Mouse (Mus musculus): ENCODE measurements around the gene Olfr1512. TPM values are rescaled to one million over a fixed set of nuclear protein-coding genes. Genes with fewer than 3 reads are reported as not detected.
"Not testable (repeated sequence)": the region's sequence is repeated elsewhere in the genome, so short reads cannot be mapped to it uniquely, and the experiment has no call there.

Gene Olfr1512
- polyA plus RNA-seq (2014; fragmentation: Nextera tagmentation; extraction: Ambion mirVana), result not detected in 2 replicates

DNA sequence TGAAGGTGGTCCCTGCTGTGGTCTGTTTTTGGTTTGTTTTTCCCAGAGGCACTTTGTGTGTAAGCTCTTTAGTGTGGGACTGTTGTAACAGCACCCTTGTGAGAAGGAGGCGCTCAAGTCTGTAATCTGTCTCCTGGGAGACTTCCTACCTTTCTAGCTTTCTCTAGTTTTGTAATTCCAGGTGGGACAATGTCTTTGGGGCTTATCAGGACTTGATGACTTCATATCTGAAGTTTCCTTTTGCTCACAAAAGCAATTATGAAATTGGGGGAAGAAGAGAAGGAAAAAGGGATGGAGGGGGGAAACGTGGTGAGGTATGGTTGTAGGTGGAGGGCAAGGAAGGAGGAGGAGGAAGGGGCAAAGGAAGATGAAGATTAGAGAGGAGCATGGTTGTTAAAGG, at the start of gene Olfr1512:
Gene Olfr1512, minus strand, starts transcription at position 101 of the 400 bp plus-strand sequence.
- H3K9ac ChIP-seq (replicated peaks; ENCODE audit: low read depth, low read length), result no peak within 1 kb of the TSS
- no peak within 1 kb of the TSS for H3K4me3 ChIP-seq (ENCODE audit: low read depth, low read length)
- no peak within 1 kb of the TSS for H3K27ac ChIP-seq (ENCODE audit: low read length)
- WGBS, result 69% methylated on average over 2 of the region's 2 CpGs
- H3K27me3 ChIP-seq (ENCODE audit: control insufficient read depth, insufficient read depth, low read length), result no peaks in the 10 kb centered on the region
- no peaks in the 10 kb centered on the region for H3K9me3 ChIP-seq (ENCODE audit: control insufficient read depth, low read depth, low read length)
- H3K36me3 ChIP-seq (ENCODE audit: control insufficient read depth, insufficient read depth, low read length), result no peaks in the 10 kb centered on the region
- no peaks in the 10 kb centered on the region for H3K4me1 ChIP-seq (ENCODE audit: control insufficient read depth, insufficient read depth, low read length)
- no peak for ATAC-seq (ENCODE audit: insufficient number of reproducible peaks, insufficient read depth, low FRiP score, low read depth)
- H3K4me2 ChIP-seq (replicated peaks; ENCODE audit: low read depth, low read length), result no peak within 1 kb of the TSS

DNA sequence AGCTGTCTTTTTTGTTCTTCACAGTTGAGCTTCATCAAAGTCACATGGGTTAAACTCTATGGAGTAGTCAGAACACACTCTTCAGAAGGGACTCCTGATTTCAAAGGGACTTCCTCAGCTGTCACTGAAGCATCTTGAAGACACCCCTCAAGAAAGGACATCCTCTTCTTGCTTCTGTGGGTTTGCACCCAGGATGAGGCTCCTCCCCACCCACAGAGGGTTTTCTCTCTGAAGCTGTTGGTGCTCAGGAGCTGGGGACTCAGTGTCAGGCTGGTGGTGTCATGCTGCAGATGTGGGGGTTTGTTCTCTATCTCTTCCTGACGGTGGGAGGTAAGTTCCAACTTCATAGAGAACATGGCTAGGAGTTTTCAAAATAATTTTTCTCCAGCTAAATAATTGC, 48.7 kb upstream of the Olfr1512 start:
- H3K4me3 ChIP-seq (ENCODE audit: low read depth, low read length), result no peak overlapping the region
- H3K27me3 ChIP-seq (ENCODE audit: control insufficient read depth, insufficient read depth, low read length), result no peaks in the 10 kb centered on the region
- 84% methylated on average over 1 of the region's 1 CpGs for WGBS
- no peaks in the 10 kb centered on the region for H3K4me1 ChIP-seq (ENCODE audit: control insufficient read depth, insufficient read depth, low read length)
- no peak overlapping the region for H3K4me2 ChIP-seq (replicated peaks; ENCODE audit: low read depth, low read length)
- no peaks in the 10 kb centered on the region for H3K36me3 ChIP-seq (ENCODE audit: control insufficient read depth, insufficient read depth, low read length)
- H3K9me3 ChIP-seq (ENCODE audit: control insufficient read depth, low read depth, low read length), result no peaks in the 10 kb centered on the region
- H3K27ac ChIP-seq (ENCODE audit: low read length), result no peak overlapping the region
- H3K9ac ChIP-seq (replicated peaks; ENCODE audit: low read depth, low read length), result no peak overlapping the region
- no peak for ATAC-seq (ENCODE audit: insufficient number of reproducible peaks, insufficient read depth, low FRiP score, low read depth)

DNA sequence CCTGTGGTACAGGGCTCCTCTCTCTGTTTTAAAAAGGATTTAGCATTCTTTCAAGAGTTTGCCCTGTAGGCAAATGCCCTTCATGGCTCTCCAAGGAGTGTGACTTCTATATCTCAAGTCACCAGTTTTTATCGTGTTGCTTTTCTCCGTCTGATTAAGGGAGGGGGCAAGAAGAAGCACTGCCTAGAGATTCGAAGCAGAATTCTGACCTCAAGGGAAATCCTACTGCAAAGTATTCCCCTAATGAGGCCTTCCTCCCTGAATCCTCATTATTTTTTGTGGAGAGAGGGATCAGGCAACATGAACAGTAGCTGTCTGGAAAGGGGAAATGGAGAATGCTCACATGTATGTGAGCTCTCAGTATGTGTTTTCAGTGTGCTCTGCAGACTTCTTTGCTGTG, 35.3 kb upstream of the Olfr1512 start, which contains the start of gene Olfr1510:
Gene Olfr1510, minus strand, starts transcription at position 101 of the 400 bp plus-strand sequence.
- Histone ChIP-seq H3K27me3 (ENCODE audit: control insufficient read depth, insufficient read depth, low read length) (no peaks in the 10 kb centered on the region), H3K36me3 (ENCODE audit: control insufficient read depth, insufficient read depth, low read length) (no peaks in the 10 kb centered on the region), H3K4me1 (ENCODE audit: control insufficient read depth, insufficient read depth, low read length) (no peaks in the 10 kb centered on the region), H3K9me3 (ENCODE audit: control insufficient read depth, low read depth, low read length) (no peaks in the 10 kb centered on the region), H3K4me3 (ENCODE audit: low read depth, low read length) (no peak within 1 kb of the TSS), H3K9ac (replicated peaks; ENCODE audit: low read depth, low read length) (no peak within 1 kb of the TSS), H3K27ac (ENCODE audit: low read length) (no peak within 1 kb of the TSS), H3K4me2 (replicated peaks; ENCODE audit: low read depth, low read length) (no peak within 1 kb of the TSS)
- WGBS, result 89% methylated on average over 3 of the region's 3 CpGs
- ATAC-seq (ENCODE audit: insufficient number of reproducible peaks, insufficient read depth, low FRiP score, low read depth), result no peak

DNA sequence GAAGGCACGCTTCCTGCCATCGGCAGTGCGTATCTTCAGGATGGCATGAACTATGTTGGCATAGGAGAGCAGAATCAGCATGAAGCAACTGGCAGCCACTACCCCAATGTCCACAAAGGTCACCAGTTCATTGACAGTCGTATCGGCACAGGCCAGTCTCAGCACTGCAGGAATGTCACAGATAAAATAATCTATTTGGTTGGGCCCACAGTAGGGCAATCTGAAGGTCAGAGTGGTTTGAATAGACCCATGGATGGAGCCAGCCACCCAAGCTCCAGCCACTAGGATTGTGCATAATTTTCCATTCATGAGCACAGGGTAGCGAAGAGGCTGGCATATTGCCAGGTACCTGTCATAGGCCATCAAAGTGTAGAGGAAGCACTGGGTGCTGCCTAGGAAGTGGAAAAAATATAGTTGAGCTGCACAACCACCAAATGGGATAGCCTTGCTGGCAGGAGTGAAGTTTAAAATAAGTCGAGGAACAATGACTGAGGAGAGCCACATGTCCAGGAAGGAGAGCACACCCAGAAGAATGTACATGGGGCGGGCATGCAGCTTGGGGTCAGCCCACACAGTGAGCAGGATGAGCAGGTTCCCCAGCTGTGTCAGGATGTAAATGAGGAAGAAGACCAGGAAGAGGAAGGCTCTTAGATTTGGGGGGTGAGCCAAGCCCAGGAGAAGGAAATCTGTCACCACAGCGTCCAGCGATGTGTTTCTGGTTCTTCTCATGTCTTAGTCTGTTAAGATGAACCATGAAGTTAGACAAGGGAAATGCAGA, 31.4 kb upstream of the Olfr1512 start:
- H3K27me3 ChIP-seq (ENCODE audit: control insufficient read depth, insufficient read depth, low read length); H3K4me1 ChIP-seq (ENCODE audit: control insufficient read depth, insufficient read depth, low read length); H3K36me3 ChIP-seq (ENCODE audit: control insufficient read depth, insufficient read depth, low read length); H3K4me3 ChIP-seq (ENCODE audit: low read depth, low read length); H3K9me3 ChIP-seq (ENCODE audit: control insufficient read depth, low read depth, low read length); H3K27ac ChIP-seq (ENCODE audit: low read length); H3K4me2 ChIP-seq (replicated peaks; ENCODE audit: low read depth, low read length); H3K9ac ChIP-seq (replicated peaks; ENCODE audit: low read depth, low read length): not testable (repeated sequence)
- 0 out of 2 replicates have a peak, but pooled peaks have one; percentile 33 for ATAC-seq (ENCODE audit: insufficient number of reproducible peaks, insufficient read depth, low FRiP score, low read depth)
- 75% methylated on average over 7 of the region's 10 CpGs for WGBS

DNA sequence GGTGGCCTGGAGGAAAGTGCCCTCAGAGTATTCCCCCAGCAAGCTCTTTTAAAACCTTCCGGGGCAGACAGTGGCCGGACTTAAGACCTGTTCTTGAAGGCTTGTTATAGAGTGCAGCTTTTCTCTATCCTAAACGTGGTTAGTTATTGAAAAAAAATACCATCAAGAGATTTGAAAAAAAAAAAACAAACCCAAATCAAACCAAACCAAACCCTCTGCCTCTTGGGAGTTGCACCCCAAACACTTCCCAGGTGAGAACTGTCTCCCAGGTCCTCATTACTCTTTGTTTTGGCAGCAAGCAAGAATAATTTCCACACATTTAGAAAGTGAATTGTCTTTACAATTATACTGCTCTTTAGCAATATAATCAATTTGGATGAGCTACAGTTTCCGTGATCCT, 18.3 kb upstream of the Olfr1512 start, which contains the start of gene Olfr1511:
Gene Olfr1511, minus strand, starts transcription at position 101 of the 400 bp plus-strand sequence.
- no peak for ATAC-seq (ENCODE audit: insufficient number of reproducible peaks, insufficient read depth, low FRiP score, low read depth)
- H3K36me3 ChIP-seq (ENCODE audit: control insufficient read depth, insufficient read depth, low read length), result no peaks in the 10 kb centered on the region

DNA sequence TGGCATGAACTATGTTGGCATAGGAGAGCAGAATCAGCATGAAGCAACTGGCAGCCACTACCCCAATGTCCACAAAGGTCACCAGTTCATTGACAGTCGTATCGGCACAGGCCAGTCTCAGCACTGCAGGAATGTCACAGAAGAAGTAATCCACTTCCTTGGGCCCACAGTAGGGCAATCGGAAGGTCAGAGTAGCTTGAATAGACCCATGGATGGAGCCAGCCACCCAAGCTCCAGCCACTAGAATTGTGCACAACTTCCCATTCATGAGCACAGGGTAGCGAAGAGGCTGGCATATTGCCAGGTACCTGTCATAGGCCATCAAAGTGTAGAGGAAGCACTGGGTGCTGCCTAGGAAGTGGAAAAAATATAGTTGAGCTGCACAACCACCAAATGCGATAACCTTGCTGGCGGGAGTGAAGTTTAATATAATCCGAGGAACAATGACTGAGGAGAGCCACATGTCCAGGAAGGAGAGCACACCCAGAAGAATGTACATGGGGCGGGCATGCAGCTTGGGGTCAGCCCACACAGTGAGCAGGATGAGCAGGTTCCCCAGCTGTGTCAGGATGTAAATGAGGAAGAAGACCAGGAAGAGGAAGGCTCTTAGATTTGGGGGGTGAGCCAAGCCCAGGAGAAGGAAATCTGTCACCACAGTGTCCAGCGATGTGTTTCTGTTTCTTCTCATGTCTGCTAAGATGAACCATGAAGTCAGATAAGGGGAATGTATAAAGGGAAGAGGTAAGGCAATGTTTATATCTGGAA, 11.3 kb upstream of the Olfr1512 start:
- 85% methylated on average over 9 of the region's 9 CpGs for WGBS
- H3K27ac ChIP-seq (ENCODE audit: low read length); H3K4me3 ChIP-seq (ENCODE audit: low read depth, low read length); H3K9ac ChIP-seq (replicated peaks; ENCODE audit: low read depth, low read length); H3K9me3 ChIP-seq (ENCODE audit: control insufficient read depth, low read depth, low read length); H3K36me3 ChIP-seq (ENCODE audit: control insufficient read depth, insufficient read depth, low read length); ATAC-seq (ENCODE audit: insufficient number of reproducible peaks, insufficient read depth, low FRiP score, low read depth); H3K4me1 ChIP-seq (ENCODE audit: control insufficient read depth, insufficient read depth, low read length); H3K27me3 ChIP-seq (ENCODE audit: control insufficient read depth, insufficient read depth, low read length); H3K4me2 ChIP-seq (replicated peaks; ENCODE audit: low read depth, low read length): not testable (repeated sequence)

More for the DNA sequence above, 18.3 kb upstream of the Olfr1512 start, which contains the start of gene Olfr1511:
- H3K4me3 ChIP-seq (ENCODE audit: low read depth, low read length), result no peak within 1 kb of the TSS
- no peaks in the 10 kb centered on the region for H3K4me1 ChIP-seq (ENCODE audit: control insufficient read depth, insufficient read depth, low read length)
- no peaks in the 10 kb centered on the region for H3K27me3 ChIP-seq (ENCODE audit: control insufficient read depth, insufficient read depth, low read length)
- 74% methylated on average over 4 of the region's 4 CpGs for WGBS
- H3K9me3 ChIP-seq (ENCODE audit: control insufficient read depth, low read depth, low read length), result no peaks in the 10 kb centered on the region
- H3K9ac ChIP-seq (replicated peaks; ENCODE audit: low read depth, low read length), result no peak within 1 kb of the TSS
- no peak within 1 kb of the TSS for H3K4me2 ChIP-seq (replicated peaks; ENCODE audit: low read depth, low read length)
- H3K27ac ChIP-seq (ENCODE audit: low read length), result no peak within 1 kb of the TSS

DNA sequence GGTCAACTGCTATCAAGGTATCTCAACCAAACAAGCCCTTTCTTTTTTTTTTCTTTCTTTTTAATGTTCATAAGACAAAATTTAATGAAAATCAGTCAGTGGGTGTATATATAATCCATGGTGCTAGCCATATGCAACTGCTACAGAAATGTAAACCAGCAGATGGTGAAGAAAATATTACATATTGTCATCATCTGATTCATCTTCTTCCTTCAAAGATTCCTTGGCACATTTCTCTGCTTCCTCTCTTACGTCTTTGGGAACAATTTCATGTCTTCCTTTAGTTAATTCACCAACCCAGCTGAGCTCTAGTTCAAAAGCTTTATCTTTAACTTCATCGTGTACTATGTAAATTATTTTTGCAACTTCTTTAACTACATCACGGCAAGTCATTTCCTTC, 10.2 kb downstream of the Olfr1512 start:
- ATAC-seq (ENCODE audit: insufficient number of reproducible peaks, insufficient read depth, low FRiP score, low read depth), result no peak
- no peak overlapping the region for H3K4me2 ChIP-seq (replicated peaks; ENCODE audit: low read depth, low read length)

DNA sequence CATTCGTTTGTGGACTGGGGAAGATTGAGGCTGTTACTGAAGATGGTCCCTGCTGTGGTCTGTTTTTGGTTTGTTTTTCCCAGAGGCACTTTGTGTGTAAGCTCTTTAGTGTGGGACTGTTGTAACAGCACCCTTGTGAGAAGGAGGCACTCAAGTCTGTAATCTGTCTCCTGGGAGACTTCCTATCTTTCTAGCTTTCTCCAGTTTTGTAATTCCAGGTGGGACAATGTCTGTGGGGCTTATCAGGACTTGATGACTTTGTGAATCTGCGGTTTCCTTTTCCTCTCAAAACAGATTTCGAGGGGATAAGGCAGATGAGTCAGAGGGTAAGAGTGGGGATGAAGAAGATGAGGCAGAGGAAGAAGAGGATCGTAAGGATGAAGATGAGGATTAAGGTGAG, 22.7 kb downstream of the Olfr1512 start, which contains the start of gene Olfr1513:
Gene Olfr1513, minus strand, starts transcription at position 101 of the 400 bp plus-strand sequence.
- WGBS, result 67% methylated on average over 4 of the region's 4 CpGs

More for the DNA sequence above, 10.2 kb downstream of the Olfr1512 start:
- H3K9ac ChIP-seq (replicated peaks; ENCODE audit: low read depth, low read length), result no peak overlapping the region
- no peak overlapping the region for H3K27ac ChIP-seq (ENCODE audit: low read length)
- no peaks in the 10 kb centered on the region for H3K4me1 ChIP-seq (ENCODE audit: control insufficient read depth, insufficient read depth, low read length)
- no peaks in the 10 kb centered on the region for H3K36me3 ChIP-seq (ENCODE audit: control insufficient read depth, insufficient read depth, low read length)
- 82% methylated on average over 3 of the region's 3 CpGs for WGBS
- H3K9me3 ChIP-seq (ENCODE audit: control insufficient read depth, low read depth, low read length), result no peaks in the 10 kb centered on the region
- no peaks in the 10 kb centered on the region for H3K27me3 ChIP-seq (ENCODE audit: control insufficient read depth, insufficient read depth, low read length)
- H3K4me3 ChIP-seq (ENCODE audit: low read depth, low read length), result no peak overlapping the region

More for the DNA sequence above, 22.7 kb downstream of the Olfr1512 start, which contains the start of gene Olfr1513:
- H3K4me2 ChIP-seq (replicated peaks; ENCODE audit: low read depth, low read length), result no peak within 1 kb of the TSS
- H3K27ac ChIP-seq (ENCODE audit: low read length), result no peak within 1 kb of the TSS
- no peaks in the 10 kb centered on the region for H3K27me3 ChIP-seq (ENCODE audit: control insufficient read depth, insufficient read depth, low read length)
- no peak within 1 kb of the TSS for H3K9ac ChIP-seq (replicated peaks; ENCODE audit: low read depth, low read length)
- no peaks in the 10 kb centered on the region for H3K9me3 ChIP-seq (ENCODE audit: control insufficient read depth, low read depth, low read length)
- H3K4me1 ChIP-seq (ENCODE audit: control insufficient read depth, insufficient read depth, low read length), result no peaks in the 10 kb centered on the region
- no peak within 1 kb of the TSS for H3K4me3 ChIP-seq (ENCODE audit: low read depth, low read length)
- H3K36me3 ChIP-seq (ENCODE audit: control insufficient read depth, insufficient read depth, low read length), result no peaks in the 10 kb centered on the region
- ATAC-seq (ENCODE audit: insufficient number of reproducible peaks, insufficient read depth, low FRiP score, low read depth), result no peak

All from stomach, embryonic 14.5 days (tissue).